Mouse (Mus musculus): ENCODE measurements around the gene Ptpn22. TPM values are rescaled to one million over a fixed set of nuclear protein-coding genes. Genes with fewer than 3 reads are reported as not detected.
"Not testable (repeated sequence)": the region's sequence is repeated elsewhere in the genome, so short reads cannot be mapped to it uniquely, and the experiment has no call there.

The Ptpn22 gene
- polyA plus RNA-seq, 1 experiment from 2014 or later = not detected

- no peaks in the 10 kb centered on the region for H3K4me1 ChIP-seq (replicated peaks; ENCODE audit: control insufficient read depth, insufficient read depth, low read length)
- H3K9ac ChIP-seq (ENCODE audit: low read depth, low read length) = no peak overlapping the region
- no peaks in the 10 kb centered on the region for H3K27me3 ChIP-seq (ENCODE audit: control insufficient read depth, insufficient read depth, low read length)
- ATAC-seq (ENCODE audit: low FRiP score) (no peak), DNase-seq (ENCODE audit: low spot score) (no peak)
- H3K9me3 ChIP-seq (ENCODE audit: control insufficient read depth, low read length) = no peaks in the 10 kb centered on the region
- no peaks in the 10 kb centered on the region for H3K36me3 ChIP-seq (ENCODE audit: control insufficient read depth, insufficient read depth, low read length)
- no peak overlapping the region for H3K4me3 ChIP-seq (ENCODE audit: low read depth, low read length)
- H3K4me2 ChIP-seq (replicated peaks; ENCODE audit: low read depth, low read length) = no peak overlapping the region
- no peak overlapping the region for H3K27ac ChIP-seq (ENCODE audit: low read depth, low read length)
- 81% methylated on average over 6 of the region's 6 CpGs for WGBS
Observed at GRCm38 (mm10) chr3:103835272-103835950, 24.2 kb upstream of the Ptpn22 start.

- no peak overlapping the region for H3K9ac ChIP-seq (ENCODE audit: low read depth, low read length)
- ATAC-seq (ENCODE audit: low FRiP score) = no peak
- H3K4me1 ChIP-seq (replicated peaks; ENCODE audit: control insufficient read depth, insufficient read depth, low read length) = no peaks in the 10 kb centered on the region
- H3K9me3 ChIP-seq (ENCODE audit: control insufficient read depth, low read length) = no peaks in the 10 kb centered on the region
- no peaks in the 10 kb centered on the region for H3K36me3 ChIP-seq (ENCODE audit: control insufficient read depth, insufficient read depth, low read length)
- H3K4me2 ChIP-seq (replicated peaks; ENCODE audit: low read depth, low read length) = no peak overlapping the region
- 87% methylated on average over 10 of the region's 10 CpGs for WGBS
- no peak overlapping the region for H3K27ac ChIP-seq (ENCODE audit: low read depth, low read length)
- no peaks in the 10 kb centered on the region for H3K27me3 ChIP-seq (ENCODE audit: control insufficient read depth, insufficient read depth, low read length)
- no peak overlapping the region for H3K4me3 ChIP-seq (ENCODE audit: low read depth, low read length)
- DNase-seq (ENCODE audit: low spot score) = no peak
Observed at GRCm38 (mm10) chr3:103835951-103836310, 23.7 kb upstream of the Ptpn22 start.

- ATAC-seq (ENCODE audit: low FRiP score) (no peak), DNase-seq (ENCODE audit: low spot score) (no peak)
- H3K27ac ChIP-seq (ENCODE audit: low read depth, low read length) = no peak overlapping the region
- H3K27me3 ChIP-seq (ENCODE audit: control insufficient read depth, insufficient read depth, low read length) = no peaks in the 10 kb centered on the region
- H3K9me3 ChIP-seq (ENCODE audit: control insufficient read depth, low read length) = no peaks in the 10 kb centered on the region
- no peak overlapping the region for H3K4me2 ChIP-seq (replicated peaks; ENCODE audit: low read depth, low read length)
- no peak overlapping the region for H3K9ac ChIP-seq (ENCODE audit: low read depth, low read length)
- H3K4me3 ChIP-seq (ENCODE audit: low read depth, low read length) = no peak overlapping the region
- no peaks in the 10 kb centered on the region for H3K36me3 ChIP-seq (ENCODE audit: control insufficient read depth, insufficient read depth, low read length)
- 97% methylated on average over 5 of the region's 5 CpGs for WGBS
- no peaks in the 10 kb centered on the region for H3K4me1 ChIP-seq (replicated peaks; ENCODE audit: control insufficient read depth, insufficient read depth, low read length)
Observed at GRCm38 (mm10) chr3:103836453-103836852, 23.1 kb upstream of the Ptpn22 start.

- Histone ChIP-seq H3K9ac (ENCODE audit: low read depth, low read length) (no peak overlapping the region), H3K4me1 (replicated peaks; ENCODE audit: control insufficient read depth, insufficient read depth, low read length) (no peaks in the 10 kb centered on the region), H3K27ac (ENCODE audit: low read depth, low read length) (no peak overlapping the region), H3K27me3 (ENCODE audit: control insufficient read depth, insufficient read depth, low read length) (no peaks in the 10 kb centered on the region), H3K4me2 (replicated peaks; ENCODE audit: low read depth, low read length) (no peak overlapping the region), H3K36me3 (ENCODE audit: control insufficient read depth, insufficient read depth, low read length) (no peaks in the 10 kb centered on the region), H3K9me3 (ENCODE audit: control insufficient read depth, low read length) (no peaks in the 10 kb centered on the region), H3K4me3 (ENCODE audit: low read depth, low read length) (no peak overlapping the region)
- ATAC-seq (ENCODE audit: low FRiP score) (no peak), DNase-seq (ENCODE audit: low spot score) (no peak)
- WGBS = 93% methylated on average over 6 of the region's 6 CpGs
Observed at GRCm38 (mm10) chr3:103839711-103840110, 19.9 kb upstream of the Ptpn22 start.

GRCm38 (mm10) chr3:103840195-103840594 lies 19.4 kb upstream of the Ptpn22 start:
- H3K27me3 ChIP-seq (ENCODE audit: control insufficient read depth, insufficient read depth, low read length); H3K4me1 ChIP-seq (replicated peaks; ENCODE audit: control insufficient read depth, insufficient read depth, low read length); H3K9ac ChIP-seq (ENCODE audit: low read depth, low read length); H3K36me3 ChIP-seq (ENCODE audit: control insufficient read depth, insufficient read depth, low read length); H3K9me3 ChIP-seq (ENCODE audit: control insufficient read depth, low read length); H3K4me2 ChIP-seq (replicated peaks; ENCODE audit: low read depth, low read length); DNase-seq (ENCODE audit: low spot score); H3K27ac ChIP-seq (ENCODE audit: low read depth, low read length); H3K4me3 ChIP-seq (ENCODE audit: low read depth, low read length); ATAC-seq (ENCODE audit: low FRiP score): not testable (repeated sequence)
- 83% methylated on average over 3 of the region's 3 CpGs for WGBS

- not testable (repeated sequence) for ATAC-seq (ENCODE audit: low FRiP score); DNase-seq (ENCODE audit: low spot score); H3K4me3 ChIP-seq (ENCODE audit: low read depth, low read length); H3K4me2 ChIP-seq (replicated peaks; ENCODE audit: low read depth, low read length); H3K27me3 ChIP-seq (ENCODE audit: control insufficient read depth, insufficient read depth, low read length); H3K27ac ChIP-seq (ENCODE audit: low read depth, low read length); H3K4me1 ChIP-seq (replicated peaks; ENCODE audit: control insufficient read depth, insufficient read depth, low read length); H3K9me3 ChIP-seq (ENCODE audit: control insufficient read depth, low read length); H3K36me3 ChIP-seq (ENCODE audit: control insufficient read depth, insufficient read depth, low read length); H3K9ac ChIP-seq (ENCODE audit: low read depth, low read length)
- WGBS = 95% methylated on average over 7 of the region's 7 CpGs
Observed at GRCm38 (mm10) chr3:103840946-103841345, 18.6 kb upstream of the Ptpn22 start.

- no peak overlapping the region for H3K4me2 ChIP-seq (replicated peaks; ENCODE audit: low read depth, low read length)
- ATAC-seq (ENCODE audit: low FRiP score) (no peak), DNase-seq (ENCODE audit: low spot score) (no peak)
- H3K36me3 ChIP-seq (ENCODE audit: control insufficient read depth, insufficient read depth, low read length) = no peaks in the 10 kb centered on the region
- no peak overlapping the region for H3K27ac ChIP-seq (ENCODE audit: low read depth, low read length)
- 84% methylated on average over 9 of the region's 9 CpGs for WGBS
- H3K9me3 ChIP-seq (ENCODE audit: control insufficient read depth, low read length) = no peaks in the 10 kb centered on the region
- no peak overlapping the region for H3K4me3 ChIP-seq (ENCODE audit: low read depth, low read length)
- no peaks in the 10 kb centered on the region for H3K4me1 ChIP-seq (replicated peaks; ENCODE audit: control insufficient read depth, insufficient read depth, low read length)
- H3K9ac ChIP-seq (ENCODE audit: low read depth, low read length) = no peak overlapping the region
- H3K27me3 ChIP-seq (ENCODE audit: control insufficient read depth, insufficient read depth, low read length) = no peaks in the 10 kb centered on the region
Observed at GRCm38 (mm10) chr3:103850644-103851363, 8.8 kb upstream of the Ptpn22 start.

GRCm38 (mm10) chr3:103851481-103851880 lies 8.1 kb upstream of the Ptpn22 start:
- no peak overlapping the region for H3K9ac ChIP-seq (ENCODE audit: low read depth, low read length)
- H3K4me1 ChIP-seq (replicated peaks; ENCODE audit: control insufficient read depth, insufficient read depth, low read length) = no peaks in the 10 kb centered on the region
- H3K27ac ChIP-seq (ENCODE audit: low read depth, low read length) = no peak overlapping the region
- no peaks in the 10 kb centered on the region for H3K9me3 ChIP-seq (ENCODE audit: control insufficient read depth, low read length)
- no peaks in the 10 kb centered on the region for H3K36me3 ChIP-seq (ENCODE audit: control insufficient read depth, insufficient read depth, low read length)
- DNase-seq (ENCODE audit: low spot score) = no peak
- H3K4me3 ChIP-seq (ENCODE audit: low read depth, low read length) = no peak overlapping the region
- 91% methylated on average over 6 of the region's 6 CpGs for WGBS
- no peak overlapping the region for H3K4me2 ChIP-seq (replicated peaks; ENCODE audit: low read depth, low read length)
- no peak for ATAC-seq (ENCODE audit: low FRiP score)
- no peaks in the 10 kb centered on the region for H3K27me3 ChIP-seq (ENCODE audit: control insufficient read depth, insufficient read depth, low read length)

- ATAC-seq (ENCODE audit: low FRiP score) = no peak
- no peak overlapping the region for H3K9ac ChIP-seq (ENCODE audit: low read depth, low read length)
- WGBS = 89% methylated on average over 8 of the region's 8 CpGs
- no peak overlapping the region for H3K4me3 ChIP-seq (ENCODE audit: low read depth, low read length)
- no peaks in the 10 kb centered on the region for H3K9me3 ChIP-seq (ENCODE audit: control insufficient read depth, low read length)
- H3K27me3 ChIP-seq (ENCODE audit: control insufficient read depth, insufficient read depth, low read length) = no peaks in the 10 kb centered on the region
- H3K4me2 ChIP-seq (replicated peaks; ENCODE audit: low read depth, low read length) = no peak overlapping the region
- no peak overlapping the region for H3K27ac ChIP-seq (ENCODE audit: low read depth, low read length)
- H3K4me1 ChIP-seq (replicated peaks; ENCODE audit: control insufficient read depth, insufficient read depth, low read length) = no peaks in the 10 kb centered on the region
- H3K36me3 ChIP-seq (ENCODE audit: control insufficient read depth, insufficient read depth, low read length) = no peaks in the 10 kb centered on the region
- no peak for DNase-seq (ENCODE audit: low spot score)
Observed at GRCm38 (mm10) chr3:103851882-103852281, 7.7 kb upstream of the Ptpn22 start.
